Mouse (Mus musculus): Measurements from ENCODE around the gene Plcb1. TPM values are rescaled to one million over a fixed set of nuclear protein-coding genes. Genes with fewer than 3 reads are reported as not detected.

Plcb1 gene
- polyA plus RNA-seq, 1 experiment from 2014 or later = 11.8 TPM

DNA sequence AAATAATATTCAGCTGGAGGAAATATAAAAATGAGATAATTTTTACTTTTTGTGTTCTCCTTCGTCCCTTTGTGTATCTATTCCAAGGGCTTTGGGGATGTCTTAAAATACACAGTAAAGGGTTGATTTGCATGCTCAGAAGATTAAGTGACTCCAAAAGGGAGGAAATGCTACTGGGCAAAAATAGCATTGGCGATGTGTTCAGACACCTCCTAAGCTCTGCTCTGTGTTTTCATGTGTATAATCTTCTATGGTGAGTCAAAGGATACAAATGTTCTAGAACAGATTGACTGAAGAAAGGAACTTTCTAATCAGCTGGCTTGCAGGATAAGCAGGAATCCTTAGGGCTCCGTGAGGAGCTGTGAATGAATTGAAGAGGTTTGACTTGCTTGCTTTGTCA lies 129.2 kb downstream of the Plcb1 start:
- Histone ChIP-seq H3K27ac (ENCODE audit: low read length) (no peak overlapping the region), H3K27me3 (ENCODE audit: control insufficient read depth, insufficient read depth, low read depth, low read length) (no peaks in the 10 kb centered on the region), H3K36me3 (ENCODE audit: control insufficient read depth, insufficient read depth, low read length) (no peaks in the 10 kb centered on the region), H3K4me3 (ENCODE audit: low read length) (no peak overlapping the region), H3K4me1 (replicated peaks; ENCODE audit: control insufficient read depth, insufficient read depth, low read length) (no peaks in the 10 kb centered on the region), H3K4me2 (ENCODE audit: low read depth, low read length) (no peak overlapping the region), H3K9me3 (ENCODE audit: control insufficient read depth, low read length) (no peaks in the 10 kb centered on the region), H3K9ac (ENCODE audit: low read length) (no peak overlapping the region)
- ATAC-seq (ENCODE audit: low read depth) = no peak
- WGBS = 65% methylated on average over 3 of the region's 3 CpGs

- WGBS = 81% methylated on average over 9 of the region's 9 CpGs
- H3K36me3 ChIP-seq (ENCODE audit: control insufficient read depth, insufficient read depth, low read length) = no peaks in the 10 kb centered on the region
- H3K4me2 ChIP-seq (ENCODE audit: low read depth, low read length) = no peak overlapping the region
Observed at GRCm38 (mm10) chr2:134920611-134921280, 134.9 kb downstream of the Plcb1 start.

DNA sequence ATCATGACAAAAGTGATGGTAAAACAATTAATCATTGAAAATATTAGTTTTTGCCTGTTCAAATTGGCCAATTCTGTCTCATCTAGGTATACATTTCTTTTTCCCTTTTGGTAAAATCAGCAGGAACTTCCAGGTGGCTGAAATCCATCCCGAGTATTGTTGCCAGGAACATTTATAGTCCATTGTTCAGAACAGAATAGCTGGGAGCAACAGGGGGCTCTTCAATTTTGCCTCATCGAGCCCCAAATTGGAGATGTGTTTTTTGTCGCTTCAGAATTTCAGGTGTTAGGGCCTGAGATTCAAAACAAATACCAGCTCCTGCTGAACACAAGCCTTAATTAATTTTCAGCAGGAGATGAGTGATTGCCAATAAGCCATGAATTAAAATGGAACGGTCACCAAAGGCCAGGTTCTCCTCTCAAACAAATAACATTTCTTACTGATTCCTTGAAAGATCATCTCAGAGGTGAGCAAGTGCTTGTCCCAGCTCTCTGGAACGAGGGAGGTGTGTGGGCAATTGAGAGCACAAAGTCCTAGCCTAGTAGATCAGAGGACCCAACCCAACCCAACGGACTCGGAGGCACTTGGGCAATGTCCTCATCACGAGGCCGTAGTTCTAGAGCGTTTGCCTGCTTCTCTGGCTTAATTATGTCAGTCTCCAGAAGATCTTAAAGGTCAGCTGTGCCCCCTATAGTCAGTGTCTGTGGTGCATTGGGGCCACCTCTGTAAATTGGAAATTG lies 136.9 kb downstream of the Plcb1 start:
- H3K4me1 ChIP-seq (replicated peaks; ENCODE audit: control insufficient read depth, insufficient read depth, low read length) = peaks cover 3% of the 10 kb centered on the region; the same call in 1 of the 2 replicates
- no peak overlapping the region for H3K9ac ChIP-seq (ENCODE audit: low read length)
- H3K36me3 ChIP-seq (ENCODE audit: control insufficient read depth, insufficient read depth, low read length) = no peaks in the 10 kb centered on the region
- no peak overlapping the region for H3K27ac ChIP-seq (ENCODE audit: low read length)
- ATAC-seq (ENCODE audit: low read depth) = no peak
- H3K4me2 ChIP-seq (ENCODE audit: low read depth, low read length) = no peak overlapping the region
- H3K4me3 ChIP-seq (ENCODE audit: low read length) = no peak overlapping the region
- 90% methylated on average over 10 of the region's 10 CpGs for WGBS
- no peaks in the 10 kb centered on the region for H3K27me3 ChIP-seq (ENCODE audit: control insufficient read depth, insufficient read depth, low read depth, low read length)
- H3K9me3 ChIP-seq (ENCODE audit: control insufficient read depth, low read length) = no peaks in the 10 kb centered on the region

More at GRCm38 (mm10) chr2:134920611-134921280, 134.9 kb downstream of the Plcb1 start:
- H3K4me3 ChIP-seq (ENCODE audit: low read length) = no peak overlapping the region
- ATAC-seq (ENCODE audit: low read depth) = no peak
- no peak overlapping the region for H3K9ac ChIP-seq (ENCODE audit: low read length)
- H3K27me3 ChIP-seq (ENCODE audit: control insufficient read depth, insufficient read depth, low read depth, low read length) = no peaks in the 10 kb centered on the region
- no peaks in the 10 kb centered on the region for H3K4me1 ChIP-seq (replicated peaks; ENCODE audit: control insufficient read depth, insufficient read depth, low read length)
- no peaks in the 10 kb centered on the region for H3K9me3 ChIP-seq (ENCODE audit: control insufficient read depth, low read length)
- no peak overlapping the region for H3K27ac ChIP-seq (ENCODE audit: low read length)

- Histone ChIP-seq H3K4me1 (replicated peaks; ENCODE audit: control insufficient read depth, insufficient read depth, low read length) (peaks cover 3% of the 10 kb centered on the region; the same call in 1 of the 2 replicates), H3K9ac (ENCODE audit: low read length) (no peak overlapping the region), H3K4me3 (ENCODE audit: low read length) (no peak overlapping the region), H3K27me3 (ENCODE audit: control insufficient read depth, insufficient read depth, low read depth, low read length) (no peaks in the 10 kb centered on the region), H3K36me3 (ENCODE audit: control insufficient read depth, insufficient read depth, low read length) (no peaks in the 10 kb centered on the region), H3K4me2 (ENCODE audit: low read depth, low read length) (no peak overlapping the region), H3K9me3 (ENCODE audit: control insufficient read depth, low read length) (no peaks in the 10 kb centered on the region), H3K27ac (ENCODE audit: low read length) (no peak overlapping the region)
- no peak for ATAC-seq (ENCODE audit: low read depth)
- 90% methylated on average over 4 of the region's 4 CpGs for WGBS
Observed at GRCm38 (mm10) chr2:134924143-134924655, 138.3 kb downstream of the Plcb1 start.

DNA sequence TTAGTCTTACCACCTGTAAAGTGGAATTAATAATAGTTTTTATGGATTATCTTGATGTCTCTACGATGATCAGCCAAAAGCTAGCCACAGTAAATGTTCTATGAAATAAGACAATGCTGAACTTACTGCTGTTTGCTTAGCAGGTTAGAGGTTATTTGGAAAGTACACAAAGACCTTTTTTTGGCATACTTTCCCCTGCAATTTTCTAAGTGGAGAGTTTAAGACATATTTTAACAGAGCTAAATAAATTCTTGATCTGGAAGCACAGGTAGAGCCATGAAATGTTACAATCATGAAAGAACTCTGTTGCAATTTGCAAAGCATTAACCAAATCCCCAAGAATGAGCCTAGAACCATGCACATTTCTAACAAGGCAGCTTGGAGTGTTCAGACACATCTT lies 140.4 kb downstream of the Plcb1 start:
- Histone ChIP-seq H3K27ac (ENCODE audit: low read length) (no peak overlapping the region), H3K4me1 (replicated peaks; ENCODE audit: control insufficient read depth, insufficient read depth, low read length) (peaks cover 6% of the 10 kb centered on the region), H3K9me3 (ENCODE audit: control insufficient read depth, low read length) (no peaks in the 10 kb centered on the region), H3K4me2 (ENCODE audit: low read depth, low read length) (no peak overlapping the region), H3K9ac (ENCODE audit: low read length) (no peak overlapping the region), H3K27me3 (ENCODE audit: control insufficient read depth, insufficient read depth, low read depth, low read length) (no peaks in the 10 kb centered on the region; the same call in 1 of the 2 replicates), H3K36me3 (ENCODE audit: control insufficient read depth, insufficient read depth, low read length) (no peaks in the 10 kb centered on the region), H3K4me3 (ENCODE audit: low read length) (no peak overlapping the region)
- no peak for ATAC-seq (ENCODE audit: low read depth)
- WGBS = 50% methylated on average over 1 of the region's 1 CpGs

DNA sequence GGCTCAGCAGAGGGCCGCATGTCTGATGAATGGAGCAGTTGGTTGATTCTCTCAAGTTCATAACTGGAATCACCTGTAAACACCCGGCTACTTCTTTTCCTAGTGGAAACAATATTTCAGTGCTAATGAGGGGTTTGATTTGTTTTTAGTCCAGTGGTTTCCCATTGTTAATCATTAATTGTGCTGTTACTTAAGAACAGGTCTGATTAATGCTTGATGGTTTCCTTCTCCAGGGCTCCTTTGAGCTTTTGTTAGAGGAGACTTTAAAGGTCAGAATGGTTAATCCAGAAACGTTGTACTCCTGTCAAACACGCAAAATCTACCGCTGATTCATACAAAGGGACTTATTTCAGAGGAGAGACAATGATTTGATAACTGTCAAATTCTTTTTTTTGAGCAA lies 141.2 kb downstream of the Plcb1 start:
- no peak overlapping the region for H3K4me3 ChIP-seq (ENCODE audit: low read length)
- peaks cover 8% of the 10 kb centered on the region for H3K4me1 ChIP-seq (replicated peaks; ENCODE audit: control insufficient read depth, insufficient read depth, low read length)
- H3K36me3 ChIP-seq (ENCODE audit: control insufficient read depth, insufficient read depth, low read length) = no peaks in the 10 kb centered on the region
- H3K27ac ChIP-seq (ENCODE audit: low read length) = no peak overlapping the region
- H3K4me2 ChIP-seq (ENCODE audit: low read depth, low read length) = no peak overlapping the region
- no peak overlapping the region for H3K9ac ChIP-seq (ENCODE audit: low read length)
- H3K9me3 ChIP-seq (ENCODE audit: control insufficient read depth, low read length) = no peaks in the 10 kb centered on the region
- 49% methylated on average over 5 of the region's 5 CpGs for WGBS
- no peak for ATAC-seq (ENCODE audit: low read depth)
- no peaks in the 10 kb centered on the region; the same call in 1 of the 2 replicates for H3K27me3 ChIP-seq (ENCODE audit: control insufficient read depth, insufficient read depth, low read depth, low read length)

GRCm38 (mm10) chr2:134929452-134929851 lies 143.6 kb downstream of the Plcb1 start:
- Histone ChIP-seq H3K9ac (ENCODE audit: low read length) (no peak overlapping the region), H3K4me3 (ENCODE audit: low read length) (no peak overlapping the region), H3K4me1 (replicated peaks; ENCODE audit: control insufficient read depth, insufficient read depth, low read length) (peaks cover 10% of the 10 kb centered on the region), H3K27ac (ENCODE audit: low read length) (no peak overlapping the region), H3K36me3 (ENCODE audit: control insufficient read depth, insufficient read depth, low read length) (no peaks in the 10 kb centered on the region), H3K4me2 (ENCODE audit: low read depth, low read length) (no peak overlapping the region), H3K9me3 (ENCODE audit: control insufficient read depth, low read length) (no peaks in the 10 kb centered on the region), H3K27me3 (ENCODE audit: control insufficient read depth, insufficient read depth, low read depth, low read length) (peaks cover 2% of the 10 kb centered on the region; the same call in 1 of the 2 replicates)
- no peak for ATAC-seq (ENCODE audit: low read depth)

DNA sequence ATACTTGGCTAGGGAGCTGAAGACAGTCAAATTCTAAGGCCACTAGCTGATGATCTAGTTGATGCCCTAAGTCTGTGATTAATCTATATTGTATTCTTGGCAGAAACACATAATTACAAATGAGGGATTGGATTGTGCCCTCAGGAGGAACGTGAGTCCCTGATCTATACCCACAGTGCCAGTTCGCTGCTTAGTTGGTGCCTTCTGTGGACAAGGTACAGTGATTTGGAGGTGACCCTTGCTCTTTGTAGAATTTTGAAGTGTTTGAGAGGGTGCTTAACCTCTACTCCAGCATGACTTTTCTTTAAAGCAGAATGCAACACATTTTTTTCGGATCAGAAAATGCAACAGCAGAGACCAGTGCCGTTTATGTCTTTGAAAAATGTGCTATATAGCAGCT lies 145.1 kb downstream of the Plcb1 start:
- no peak for ATAC-seq (ENCODE audit: low read depth)
- Histone ChIP-seq H3K9me3 (ENCODE audit: control insufficient read depth, low read length) (no peaks in the 10 kb centered on the region), H3K4me2 (ENCODE audit: low read depth, low read length) (no peak overlapping the region), H3K4me1 (replicated peaks; ENCODE audit: control insufficient read depth, insufficient read depth, low read length) (peaks cover 10% of the 10 kb centered on the region), H3K4me3 (ENCODE audit: low read length) (no peak overlapping the region), H3K27me3 (ENCODE audit: control insufficient read depth, insufficient read depth, low read depth, low read length) (peaks cover 2% of the 10 kb centered on the region), H3K27ac (ENCODE audit: low read length) (no peak overlapping the region), H3K9ac (ENCODE audit: low read length) (no peak overlapping the region), H3K36me3 (ENCODE audit: control insufficient read depth, insufficient read depth, low read length) (no peaks in the 10 kb centered on the region)
- WGBS = 52% methylated on average over 4 of the region's 4 CpGs

- no peaks in the 10 kb centered on the region for H3K36me3 ChIP-seq (ENCODE audit: control insufficient read depth, insufficient read depth, low read length)
- no peaks in the 10 kb centered on the region for H3K9me3 ChIP-seq (ENCODE audit: control insufficient read depth, low read length)
- H3K4me3 ChIP-seq (ENCODE audit: low read length) = no peak overlapping the region
- no peak overlapping the region for H3K9ac ChIP-seq (ENCODE audit: low read length)
- H3K27me3 ChIP-seq (ENCODE audit: control insufficient read depth, insufficient read depth, low read depth, low read length) = peaks cover 2% of the 10 kb centered on the region
- no peak overlapping the region for H3K27ac ChIP-seq (ENCODE audit: low read length)
- peak; percentile 81 for ATAC-seq (ENCODE audit: low read depth)
- WGBS = 51% methylated on average over 5 of the region's 5 CpGs
- H3K4me1 ChIP-seq (replicated peaks; ENCODE audit: control insufficient read depth, insufficient read depth, low read length) = peaks cover 6% of the 10 kb centered on the region; the same call in 1 of the 2 replicates
- no peak overlapping the region for H3K4me2 ChIP-seq (ENCODE audit: low read depth, low read length)
Observed at GRCm38 (mm10) chr2:134931756-134932421, 146.0 kb downstream of the Plcb1 start.
